ENCODE assay signal across 21 mouse cellular contexts in the genomic region with DNA sequence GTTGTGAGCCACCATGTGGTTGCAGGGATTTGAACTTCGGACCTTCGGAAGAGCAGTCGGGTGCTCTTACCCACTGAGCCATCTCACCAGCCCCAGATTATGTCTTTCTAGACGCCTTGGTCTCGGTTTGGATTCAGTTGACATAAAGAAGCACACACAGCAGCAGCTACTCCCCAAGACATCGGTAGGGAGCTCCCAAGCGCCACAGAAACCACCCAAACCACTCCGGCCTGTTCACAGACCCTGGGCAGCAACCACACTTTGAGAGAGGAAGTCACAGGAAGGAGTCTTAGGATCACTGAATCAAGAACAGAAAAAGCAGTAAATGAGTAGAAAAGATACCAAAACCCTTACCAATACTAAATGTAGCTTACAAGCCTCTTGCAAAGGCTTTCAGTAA. TPM values are rescaled to one million over a fixed set of nuclear protein-coding genes. Genes with fewer than 3 reads are reported as not detected.
"Had no signal": no experiment of that assay in that cellular context is flagged by ENCODE, and none has a peak within 500 bp of the region (broad histone marks: within the 10 kb centered on the region; RNA-seq: fewer than 3 reads in every experiment).

No protein-coding gene starts in this region.

- DNase-seq: gastrocnemius, adult 2 months; gastrocnemius, postnatal 10 days; gastrocnemius, postnatal 25 days; heart, adult 18-20 months; heart, postnatal 10 days; heart, postnatal 4 days; kidney, adult 18-20 months; kidney, postnatal 10 days; kidney, postnatal 25 days; kidney, postnatal 4 days; liver; liver, embryonic 13.5 days had no signal

- ATAC-seq: hindbrain, embryonic 16.5 days; inflammation-experienced regulatory T-cells, adult 6 months; intestine, embryonic 15.5 days; intestine, postnatal 0 days had no signal

- H3K27me3 ChIP-seq: heart, embryonic 12.5 days; hindbrain, embryonic 12.5 days; intestine, embryonic 15.5 days; limb, embryonic 12.5 days; liver, embryonic 13.5 days; liver, embryonic 15.5 days had no signal

RNA-seq across cellular contexts. Expression of a gene that starts 3.0 kb away (rescaled TPM):
- polyA plus RNA-seq: heart, embryonic 12.5 days; inflammation-experienced regulatory T-cells, adult 6 months had no signal

RNA-seq across cellular contexts. Expression of a gene that starts 33.2 kb away (rescaled TPM):
- polyA plus RNA-seq: heart, embryonic 12.5 days; heart, embryonic 14.5 days; hindbrain, embryonic 12.5 days; hindbrain, embryonic 16.5 days; inflammation-experienced regulatory T-cells, adult 6 months; limb, embryonic 12.5 days had no signal
